Mouse (Mus musculus): ENCODE measurements around the gene Col18a1.

- TF ChIP-seq CTCF (conservative IDR thresholded peaks at IDR 0.05; ENCODE audit: insufficient read depth, insufficient read length, low read depth, low read length) (no peak), POLR2A (IDR thresholded peaks at IDR 0.05; ENCODE audit: low read depth, low read length) (no peak)
Observed at GRCm38 (mm10) chr10:77206565-77207079, 40.3 kb upstream of the Col18a1 start.
